21 mouse cellular contexts compared by ENCODE assay signal in the genomic region with DNA sequence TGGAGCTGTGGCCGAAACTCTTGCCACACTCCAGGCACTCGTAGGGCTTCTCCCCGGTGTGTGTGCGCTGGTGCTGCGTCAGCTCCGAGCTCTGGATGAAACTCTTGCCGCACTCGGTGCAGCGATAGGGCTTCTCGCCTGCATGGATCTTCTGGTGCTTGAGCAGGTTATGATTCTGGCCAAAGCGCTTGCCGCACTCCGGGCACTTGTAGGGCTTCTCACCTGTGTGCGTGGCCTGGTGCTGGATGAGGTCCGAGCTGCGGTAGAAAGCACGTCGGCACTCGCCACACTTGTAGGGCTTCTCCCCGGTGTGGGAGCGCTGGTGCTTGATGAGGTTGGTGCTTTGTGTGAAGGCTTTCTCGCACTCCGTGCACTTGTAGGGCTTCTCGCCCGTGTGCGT. TPM values are rescaled to one million over a fixed set of nuclear protein-coding genes. Genes with fewer than 3 reads are reported as not detected.
DNase-seq lines count a peak whose midpoint lies in the region; ATAC-seq and TF ChIP-seq lines count a peak whose summit lies in the region.
"Had no signal": no experiment of that assay in that cellular context is flagged by ENCODE, and none has a peak within 500 bp of the region (broad histone marks: within the 10 kb centered on the region; RNA-seq: fewer than 3 reads in every experiment).

No protein-coding gene starts in this region.

- peak; percentile 2 for DNase-seq in hindbrain, embryonic 10.5 days (ENCODE audit: low spot score)
- DNase-seq in hindbrain, embryonic 11.5 days (ENCODE audit: low spot score) = no peak
- DNase-seq in ES-CJ7 (ENCODE audit: low read depth, low spot score) = peak; percentile 61
- no peak for DNase-seq in thymus, postnatal 10 days (ENCODE audit: low spot score in 2 of 2)
- DNase-seq: adrenal gland, adult 2 months; adrenal gland, postnatal 25 days; cerebellum, adult 18-20 months; cerebellum, postnatal 36 days; heart, adult 2 months; kidney, adult 18-20 months had no signal

- H3K4me3 ChIP-seq in hindbrain, embryonic 10.5 days = 0 out of 2 replicates have a peak overlapping the region, but pooled peaks have one; percentile 2
- no peak overlapping the region for H3K4me3 ChIP-seq in hindbrain, embryonic 11.5 days (ENCODE audit: low read depth, low read length)
- H3K4me3 ChIP-seq in E14TG2a.4 (replicated peaks; ENCODE audit: low read length) = peak overlapping the region; percentile 41
- 0 out of 2 replicates have a peak overlapping the region, but pooled peaks have one; percentile 4 for H3K4me3 ChIP-seq in embryonic facial prominence, embryonic 12.5 days
- H3K4me3 ChIP-seq: embryonic facial prominence, embryonic 15.5 days; erythroblast, embryonic 14.5 days; forebrain, embryonic 10.5 days; forebrain, embryonic 15.5 days; heart, adult 2 months; hindbrain, embryonic 12.5 days had no signal

- H3K4me1 ChIP-seq in hindbrain, embryonic 10.5 days (replicated peaks) = peaks cover 24% of the 10 kb centered on the region
- H3K4me1 ChIP-seq in hindbrain, embryonic 11.5 days (replicated peaks; ENCODE audit: control insufficient read depth, insufficient read depth, low read length) = peaks cover 6% of the 10 kb centered on the region; the same call in 1 of the 2 replicates
- no peaks in the 10 kb centered on the region for H3K4me1 ChIP-seq in E14TG2a.4 (replicated peaks; ENCODE audit: low read depth, low read length)
- H3K4me1 ChIP-seq in embryonic facial prominence, embryonic 12.5 days = peaks cover 13% of the 10 kb centered on the region

- H3K27ac ChIP-seq in hindbrain, embryonic 10.5 days = no peak overlapping the region
- no peak overlapping the region for H3K27ac ChIP-seq in hindbrain, embryonic 11.5 days (ENCODE audit: low read depth, low read length)
- no peak overlapping the region for H3K27ac ChIP-seq in embryonic facial prominence, embryonic 12.5 days
- H3K27ac ChIP-seq: embryonic facial prominence, embryonic 15.5 days; forebrain, embryonic 10.5 days; forebrain, embryonic 15.5 days; heart, adult 2 months; hindbrain, embryonic 12.5 days had no signal

- H3K36me3 ChIP-seq in hindbrain, embryonic 10.5 days = peaks cover 71% of the 10 kb centered on the region
- H3K36me3 ChIP-seq in hindbrain, embryonic 11.5 days (ENCODE audit: control insufficient read depth, insufficient read depth, low read length) = peaks cover 27% of the 10 kb centered on the region
- peaks cover 32% of the 10 kb centered on the region for H3K36me3 ChIP-seq in E14TG2a.4 (ENCODE audit: insufficient read depth, low read length)
- H3K36me3 ChIP-seq in embryonic facial prominence, embryonic 12.5 days = peaks cover 62% of the 10 kb centered on the region

- H3K9me3 ChIP-seq in hindbrain, embryonic 10.5 days = 0 out of 2 replicates have a peak, but pooled peaks cover 3% of the 10 kb centered on the region
- no peaks in the 10 kb centered on the region for H3K9me3 ChIP-seq in hindbrain, embryonic 11.5 days (ENCODE audit: control insufficient read depth, low read length)
- H3K9me3 ChIP-seq in E14TG2a.4 (ENCODE audit: low read length) = peaks cover 92% of the 10 kb centered on the region
- peaks cover 5% of the 10 kb centered on the region; the same call in 1 of the 2 replicates for H3K9me3 ChIP-seq in embryonic facial prominence, embryonic 12.5 days
- H3K9me3 ChIP-seq: embryonic facial prominence, embryonic 15.5 days; forebrain, embryonic 15.5 days; hindbrain, embryonic 12.5 days had no signal

- ATAC-seq in hindbrain, embryonic 11.5 days (ENCODE audit: low FRiP score) = no peak
- ATAC-seq in embryonic facial prominence, embryonic 12.5 days (ENCODE audit: insufficient number of reproducible peaks, insufficient read depth, low FRiP score, low TSS enrichment) = no peak
- ATAC-seq: forebrain, embryonic 15.5 days; hindbrain, embryonic 16.5 days; inflammation-experienced regulatory T-cells, adult 6 months had no signal

- TF ChIP-seq CTCF in E14TG2a.4 (conservative IDR thresholded peaks at IDR 0.05; ENCODE audit: low read length) = no peak

- H3K4me2 ChIP-seq in hindbrain, embryonic 11.5 days (replicated peaks; ENCODE audit: low read depth, low read length) = no peak overlapping the region
- no peak overlapping the region for H3K4me2 ChIP-seq in embryonic facial prominence, embryonic 12.5 days (replicated peaks)
- H3K4me2 ChIP-seq: embryonic facial prominence, embryonic 15.5 days; forebrain, embryonic 15.5 days; heart, embryonic 11.5 days; hindbrain, embryonic 12.5 days had no signal

- WGBS in hindbrain, embryonic 10.5 days = 98% methylated on average over 26 of the region's 26 CpGs
- WGBS in hindbrain, embryonic 11.5 days = 97% methylated on average over 26 of the region's 26 CpGs
- WGBS in embryonic facial prominence, embryonic 12.5 days = 96% methylated on average over 26 of the region's 26 CpGs

- H3K9ac ChIP-seq in hindbrain, embryonic 11.5 days (ENCODE audit: low read depth, low read length) = no peak overlapping the region
- no peak overlapping the region for H3K9ac ChIP-seq in embryonic facial prominence, embryonic 12.5 days
- H3K9ac ChIP-seq: embryonic facial prominence, embryonic 15.5 days; forebrain, embryonic 15.5 days; hindbrain, embryonic 12.5 days had no signal

- no peaks in the 10 kb centered on the region for H3K27me3 ChIP-seq in hindbrain, embryonic 10.5 days (ENCODE audit: insufficient read depth, poor library complexity, severe bottlenecking)
- H3K27me3 ChIP-seq in hindbrain, embryonic 11.5 days (ENCODE audit: control insufficient read depth, insufficient read depth, low read length) = no peaks in the 10 kb centered on the region
- H3K27me3 ChIP-seq in E14TG2a.4 (ENCODE audit: insufficient read depth, low read length) = no peaks in the 10 kb centered on the region
- H3K27me3 ChIP-seq in embryonic facial prominence, embryonic 12.5 days = no peaks in the 10 kb centered on the region
- H3K27me3 ChIP-seq: embryonic facial prominence, embryonic 15.5 days; forebrain, embryonic 15.5 days; hindbrain, embryonic 12.5 days had no signal

RNA-seq across cellular contexts. Expression of a gene that starts 4.0 kb away (rescaled TPM):
- 34.5 and 36.7 TPM in 2 replicates for polyA plus RNA-seq in hindbrain, embryonic 10.5 days (2016; fragmentation: Nextera tagmentation; extraction: Ambion mirVana)
- polyA plus RNA-seq in hindbrain, embryonic 11.5 days (2014; fragmentation: Nextera tagmentation; extraction: Ambion mirVana) = 28.0 and 31.0 TPM in 2 replicates
- 24.6 and 25.1 TPM in 2 replicates for polyA plus RNA-seq in embryonic facial prominence, embryonic 12.5 days (2016; fragmentation: Nextera tagmentation; extraction: Ambion mirVana)

RNA-seq across cellular contexts. Expression of a gene that starts 23.0 kb away (rescaled TPM):
- 57.8 and 58.8 TPM in 2 replicates for polyA plus RNA-seq in hindbrain, embryonic 10.5 days (2016; fragmentation: Nextera tagmentation; extraction: Ambion mirVana)
- polyA plus RNA-seq in hindbrain, embryonic 11.5 days (2014; fragmentation: Nextera tagmentation; extraction: Ambion mirVana) = 31.4 and 33.6 TPM in 2 replicates
- 63.0 and 66.2 TPM in 2 replicates for polyA plus RNA-seq in embryonic facial prominence, embryonic 12.5 days (2016; fragmentation: Nextera tagmentation; extraction: Ambion mirVana)

RNA-seq across cellular contexts. Expression of a gene that starts 23.2 kb away (rescaled TPM):
- 15.7 and 16.5 TPM in 2 replicates for polyA plus RNA-seq in hindbrain, embryonic 10.5 days (2016; fragmentation: Nextera tagmentation; extraction: Ambion mirVana)
- polyA plus RNA-seq in hindbrain, embryonic 11.5 days (2014; fragmentation: Nextera tagmentation; extraction: Ambion mirVana) = 11.9 and 16.4 TPM in 2 replicates
- polyA plus RNA-seq in embryonic facial prominence, embryonic 12.5 days (2016; fragmentation: Nextera tagmentation; extraction: Ambion mirVana) = 11.0 and 11.3 TPM in 2 replicates

RNA-seq across cellular contexts. Expression of a gene that starts 38.4 kb away (rescaled TPM):
- 47.0 and 54.1 TPM in 2 replicates for polyA plus RNA-seq in hindbrain, embryonic 10.5 days (2016; fragmentation: Nextera tagmentation; extraction: Ambion mirVana)
- polyA plus RNA-seq in hindbrain, embryonic 11.5 days (2014; fragmentation: Nextera tagmentation; extraction: Ambion mirVana) = 50.4 and 54.0 TPM in 2 replicates
- 39.3 and 42.9 TPM in 2 replicates for polyA plus RNA-seq in embryonic facial prominence, embryonic 12.5 days (2016; fragmentation: Nextera tagmentation; extraction: Ambion mirVana)

RNA-seq across cellular contexts. Expression of a gene that starts 50.4 kb away (rescaled TPM):
- 7.9 and 13.7 TPM in 2 replicates for polyA plus RNA-seq in hindbrain, embryonic 10.5 days (2016; fragmentation: Nextera tagmentation; extraction: Ambion mirVana)
- polyA plus RNA-seq in hindbrain, embryonic 11.5 days (2014; fragmentation: Nextera tagmentation; extraction: Ambion mirVana) = 7.7 and 8.6 TPM in 2 replicates
- polyA plus RNA-seq in embryonic facial prominence, embryonic 12.5 days (2016; fragmentation: Nextera tagmentation; extraction: Ambion mirVana) = 4.8 and 5.7 TPM in 2 replicates
- polyA plus RNA-seq: frontal cortex, adult 2 months; heart, adult 2 months had no signal

Comparison
In these comparisons a context has a peak if more than half of its experiments do, and no peak if none do; other contexts are left out.
1. DNase-seq: peak in hindbrain, embryonic 10.5 days (single experiment) and ES-CJ7 (single experiment); none in hindbrain, embryonic 11.5 days (single experiment) and thymus, postnatal 10 days (0 of 2).